Mouse (Mus musculus) cerebellum, adult 2 months (tissue): ENCODE results near the gene Ubr4.

Experiments used
- CTCF ChIP-seq: fragments of 200-500 bp; IDR thresholded peaks from 2 replicates; pipeline ENCODE4 v1.5.1; 2011; ENCODE audit warnings: low read depth, mild to moderate bottlenecking, control low read depth, low read length, moderate library complexity, borderline replicate concordance; ENCODE audit not compliant: insufficient read depth
- POLR2A ChIP-seq: fragments of 200-500 bp; IDR thresholded peaks from 2 replicates; pipeline ENCODE4 v1.6.1; 2011; ENCODE audit warnings: low read length, control low read depth, borderline replicate concordance; ENCODE audit not compliant: insufficient read depth

DNA sequence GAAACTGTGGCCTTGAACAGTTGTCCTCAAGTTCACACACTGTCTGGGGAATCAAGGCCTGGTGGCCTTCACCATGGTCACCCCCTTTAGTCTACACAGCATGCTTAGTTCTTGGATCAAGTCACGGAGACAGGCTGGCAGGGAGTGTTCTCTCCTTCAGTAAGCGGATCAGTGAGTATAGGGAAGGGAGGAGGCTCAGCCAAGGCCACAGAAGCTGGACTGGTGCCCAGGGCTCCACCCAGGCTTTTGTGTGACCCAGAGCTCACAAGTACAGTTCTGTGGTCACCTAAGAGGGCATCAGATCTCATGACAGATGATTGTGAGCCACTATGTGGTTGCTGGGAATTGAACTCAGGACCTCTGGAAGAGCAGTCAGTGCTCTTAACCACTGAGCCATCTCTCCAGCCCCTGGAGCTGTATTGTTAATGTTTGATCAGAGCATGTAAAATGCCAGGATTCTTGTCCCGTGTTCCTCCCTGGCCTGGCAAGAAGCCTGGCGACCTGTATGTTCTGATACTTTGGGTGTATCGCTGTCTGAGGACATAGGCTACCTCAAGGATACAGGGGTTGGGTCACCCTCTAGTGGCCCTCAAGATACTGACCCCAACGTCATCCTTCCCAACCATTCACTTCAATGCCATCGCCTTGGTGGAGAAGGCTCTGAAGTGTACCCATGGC, 10.7 kb upstream of the Ubr4 start:
- TF ChIP-seq CTCF (no peak), POLR2A (no peak)
